Mouse (Mus musculus) lung, postnatal 14 days (tissue): Measurements from ENCODE around the gene Smtn.

Experiments
- DNase-seq: peaks from one replicate; pipeline ENCODE4 v3.0.0; 2021

The Smtn gene

GRCm38 (mm10) chr11:3540451-3541085, at the start of gene Smtn:
Gene Smtn, minus strand, starts transcription at chr11:3540612.
- DNase-seq: no peak

DNA sequence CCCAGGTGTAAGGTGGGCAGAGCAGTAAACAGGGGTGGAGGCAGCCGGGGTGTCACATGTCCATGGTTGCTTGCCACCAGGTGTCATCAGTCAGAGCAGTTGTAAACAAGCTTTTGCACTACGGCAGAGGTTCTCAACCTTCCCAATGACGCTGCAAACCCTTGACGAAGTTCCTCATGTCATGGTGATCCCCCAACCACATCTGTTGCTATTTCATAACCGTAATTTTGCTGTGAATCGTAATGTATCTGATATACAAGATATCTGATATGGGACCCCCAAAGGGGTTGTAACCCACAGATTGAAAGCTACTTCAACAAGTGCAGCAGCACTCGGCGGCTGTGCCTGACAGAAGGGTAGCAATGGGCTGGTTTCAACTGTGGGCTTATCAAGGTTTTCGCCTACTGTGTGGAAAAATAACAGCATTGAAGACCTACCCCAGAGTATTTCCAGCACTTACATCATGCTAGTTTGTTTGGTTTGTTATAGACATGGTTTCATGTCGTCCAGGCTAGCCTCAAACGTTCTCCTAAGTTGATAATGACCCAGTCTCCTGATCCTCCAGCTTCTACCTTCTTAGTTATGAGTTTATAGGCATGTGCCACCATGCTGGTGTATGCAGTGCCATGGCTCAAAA, 47.7 kb upstream of the Smtn start:
- DNase-seq: no peak

DNA sequence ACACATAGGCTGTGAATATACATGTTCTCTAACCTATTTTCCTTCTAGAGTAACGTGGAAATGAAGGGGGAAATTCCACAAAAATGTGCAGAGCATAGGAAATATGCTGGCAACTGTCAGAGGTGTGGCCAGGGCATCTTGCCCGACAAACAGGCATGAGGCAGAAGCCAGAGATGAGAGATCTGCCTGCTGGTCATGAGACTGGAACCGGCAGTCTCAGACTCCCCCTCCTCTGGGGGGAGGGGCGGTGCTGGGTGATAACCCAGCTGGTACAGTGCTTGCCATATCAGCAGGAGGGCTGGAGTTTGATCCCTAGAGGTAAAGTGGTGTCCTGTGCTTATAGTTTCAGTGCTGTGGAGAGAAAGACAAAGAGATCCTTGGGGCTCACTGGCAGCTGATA, 46.9 kb upstream of the Smtn start:
- DNase-seq: peak; percentile 19

DNA sequence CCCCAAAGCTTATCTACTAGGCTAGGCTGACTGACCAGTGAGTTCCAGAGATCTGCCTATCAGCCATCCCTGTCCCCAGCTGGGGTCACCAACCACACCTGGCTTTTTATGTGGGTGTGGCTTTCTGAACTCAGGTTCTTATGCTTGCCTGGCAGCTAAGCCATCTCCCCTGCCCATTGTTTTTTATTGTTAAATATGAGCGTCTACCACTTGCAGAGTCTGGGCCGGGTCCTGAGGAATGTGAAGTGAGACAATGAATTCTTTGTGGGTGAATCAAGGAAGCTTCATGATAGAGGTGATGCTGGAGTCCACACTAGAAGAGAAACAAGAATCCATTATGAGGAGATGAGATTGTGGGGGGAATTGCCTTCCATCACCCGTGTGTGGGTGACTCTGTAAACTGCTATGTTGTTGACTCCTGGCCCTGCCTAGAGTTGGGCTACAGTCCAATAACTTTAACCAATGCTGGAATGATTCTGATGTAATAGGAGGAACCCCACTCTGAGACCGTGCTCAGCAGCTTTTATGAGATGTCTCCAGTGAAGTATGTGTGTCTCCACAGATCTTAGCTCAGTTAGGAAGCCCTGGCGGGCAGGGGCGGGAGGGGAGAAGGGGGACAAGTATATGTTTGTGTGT, 45.7 kb upstream of the Smtn start:
- no peak for DNase-seq

GRCm38 (mm10) chr11:3583127-3583526, 42.7 kb upstream of the Smtn start:
- DNase-seq: no peak

- DNase-seq: no peak
Observed at GRCm38 (mm10) chr11:3581908-3582307, 41.5 kb upstream of the Smtn start.

- no peak for DNase-seq
Observed at GRCm38 (mm10) chr11:3580306-3581084, 40.1 kb upstream of the Smtn start.

DNA sequence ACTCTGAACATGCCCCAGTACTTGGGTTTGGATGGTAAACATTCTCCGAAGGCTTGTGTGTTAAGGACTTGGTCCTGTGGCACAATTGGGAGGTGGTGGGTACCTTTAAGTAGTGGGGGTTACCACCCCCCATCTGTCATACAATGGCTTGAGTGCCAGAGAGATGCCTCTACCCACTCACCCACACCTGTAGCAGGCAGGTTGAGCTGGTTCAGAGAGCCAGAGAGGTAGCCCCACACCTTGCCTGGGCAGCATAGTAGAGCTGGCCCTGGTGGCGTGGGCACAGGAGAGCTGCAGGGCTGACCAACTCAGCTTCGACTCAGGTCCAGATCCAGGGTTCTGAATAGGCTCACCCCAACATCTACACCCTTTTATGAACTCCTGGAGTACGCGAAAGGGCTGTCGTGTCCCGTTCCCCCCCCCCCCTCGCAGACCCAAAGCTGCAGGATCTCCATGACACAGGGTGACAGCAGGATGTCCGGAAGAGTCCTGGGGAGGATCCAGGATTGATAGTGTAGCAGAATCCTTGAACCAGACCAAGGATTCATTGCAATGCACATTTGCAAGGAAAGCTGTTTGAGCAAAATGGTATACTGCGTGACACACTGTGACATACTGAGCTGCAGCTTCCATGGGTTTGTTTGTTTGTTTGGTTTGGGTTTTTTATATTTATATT, 37.8 kb upstream of the Smtn start:
- DNase-seq: no peak

- peak; percentile 53 for DNase-seq
Observed at GRCm38 (mm10) chr11:3575238-3575637, 34.8 kb upstream of the Smtn start.

- DNase-seq: peak; percentile 80
Observed at GRCm38 (mm10) chr11:3573092-3573491, 32.7 kb upstream of the Smtn start.

DNA sequence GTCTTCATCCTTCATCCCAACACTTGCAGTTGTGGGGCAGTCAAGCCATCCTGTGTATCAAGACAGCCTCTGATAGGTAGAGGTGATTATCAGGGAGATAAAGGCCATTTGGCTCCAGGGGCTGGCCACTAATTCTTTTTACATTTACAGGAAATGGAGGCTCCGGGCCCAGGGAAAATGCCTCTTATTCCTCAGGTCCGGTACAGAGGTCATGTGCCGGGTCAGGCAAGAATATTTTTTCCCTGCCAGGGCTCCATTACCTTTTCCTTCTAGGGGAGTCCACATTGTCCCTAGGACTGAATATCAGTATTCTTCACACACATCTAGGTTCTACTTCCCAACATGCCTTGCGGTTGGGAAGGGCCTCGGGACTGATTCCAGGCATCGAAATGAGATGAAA, 31.8 kb upstream of the Smtn start:
- DNase-seq: no peak

DNA sequence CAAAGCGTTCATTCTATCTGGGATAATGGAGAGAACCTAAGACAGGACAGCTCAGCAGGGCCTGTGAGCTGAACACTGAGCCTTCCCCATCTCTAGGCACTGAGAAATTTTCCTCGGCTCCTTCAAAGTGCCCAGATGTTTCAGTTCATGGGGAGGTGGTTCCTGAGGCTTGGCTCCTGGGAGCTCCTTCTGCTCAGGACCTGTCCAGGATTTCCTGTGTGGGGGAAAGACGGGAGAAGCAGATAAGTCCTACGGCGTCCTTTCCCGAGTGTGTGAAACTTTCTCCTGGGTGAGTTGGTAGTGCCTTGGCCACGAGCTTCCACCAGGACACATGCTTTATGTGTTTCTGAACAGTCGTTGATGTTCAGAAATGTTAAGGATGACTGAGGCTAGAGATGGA, 29.9 kb upstream of the Smtn start:
- DNase-seq: no peak

DNA sequence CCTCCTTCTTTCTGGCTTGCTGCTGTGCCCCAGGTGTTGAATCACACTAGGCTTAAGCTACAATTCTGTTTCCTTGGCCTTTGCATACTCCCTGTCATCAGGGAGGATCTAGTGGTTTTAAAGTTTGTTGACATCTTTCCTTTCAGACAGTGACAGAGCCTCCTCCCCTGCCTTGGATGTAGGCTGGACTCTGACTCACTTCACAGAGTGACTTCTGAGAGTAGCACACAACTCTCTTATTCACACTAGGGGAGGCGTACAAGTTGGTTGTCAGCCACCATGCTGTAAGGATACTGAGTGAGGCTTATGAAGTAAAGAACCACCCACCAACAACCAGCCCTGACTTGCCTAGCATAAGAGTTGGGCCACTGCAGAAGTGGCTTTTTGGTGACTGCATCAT, 27.5 kb upstream of the Smtn start:
- DNase-seq: no peak

DNA sequence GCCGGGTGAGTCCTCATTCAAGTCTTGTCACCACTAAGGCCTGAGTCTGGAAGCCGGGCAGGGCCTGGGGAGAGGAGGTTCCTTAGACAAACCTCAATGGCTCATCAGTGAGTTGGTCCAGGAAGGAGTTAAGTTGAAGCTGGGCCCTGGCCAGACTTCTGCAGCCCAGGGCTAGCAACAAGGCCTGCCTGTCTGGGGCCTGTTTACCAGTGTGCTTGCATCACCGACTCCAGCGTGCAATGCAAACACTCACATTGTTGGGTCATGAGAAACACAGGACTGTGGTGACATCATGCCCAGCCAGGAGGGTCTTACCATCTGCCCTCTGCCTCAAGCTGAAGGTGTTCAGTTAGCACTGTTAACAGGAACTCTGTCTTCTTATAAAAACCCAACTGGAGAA, 25.6 kb upstream of the Smtn start:
- peak; percentile 40 for DNase-seq

DNA sequence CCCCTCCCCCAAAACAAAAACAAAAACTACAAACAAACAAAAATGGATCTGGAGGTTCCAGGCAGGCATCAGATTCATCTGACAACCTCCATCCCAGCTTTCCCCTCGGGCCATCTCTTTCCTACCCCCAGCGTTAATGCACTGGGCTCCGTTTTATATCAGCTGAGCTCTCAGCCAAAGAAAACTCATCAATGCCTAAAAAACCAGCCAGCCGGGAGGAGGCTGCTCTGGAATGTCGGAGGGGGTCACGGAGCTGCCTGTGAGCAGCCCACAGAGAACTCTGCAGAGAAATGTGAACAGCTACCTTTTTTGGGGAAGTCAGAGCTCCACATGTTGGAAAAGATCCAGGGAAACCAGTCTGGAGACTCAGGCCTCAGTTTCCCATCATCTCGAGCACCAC, 24.0 kb upstream of the Smtn start:
- DNase-seq: no peak

GRCm38 (mm10) chr11:3563853-3564252, 23.4 kb upstream of the Smtn start:
- DNase-seq: no peak

GRCm38 (mm10) chr11:3560202-3560601, 19.8 kb upstream of the Smtn start:
- DNase-seq: peak; percentile 39

- no peak for DNase-seq
Observed at GRCm38 (mm10) chr11:3557852-3558251, 17.4 kb upstream of the Smtn start.

DNA sequence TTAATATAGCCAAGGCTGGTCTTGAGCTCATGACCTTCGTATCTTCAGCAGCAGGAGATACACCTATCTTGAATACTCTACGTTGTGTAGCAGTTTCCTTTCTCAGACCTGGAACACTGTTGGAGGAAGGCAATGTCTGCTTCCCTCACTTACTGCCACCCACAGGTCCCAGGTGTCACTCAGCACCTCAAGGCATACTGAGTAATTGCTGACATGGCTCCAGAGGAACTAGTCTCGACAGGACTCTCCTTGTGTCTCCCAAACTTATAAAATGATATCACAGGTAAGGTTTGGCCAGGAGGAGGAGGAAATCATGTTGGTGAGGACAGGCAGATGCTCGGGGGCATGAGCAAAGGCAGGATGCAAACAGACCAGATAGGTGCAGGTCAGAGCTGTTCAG, 14.6 kb upstream of the Smtn start:
- no peak for DNase-seq

DNA sequence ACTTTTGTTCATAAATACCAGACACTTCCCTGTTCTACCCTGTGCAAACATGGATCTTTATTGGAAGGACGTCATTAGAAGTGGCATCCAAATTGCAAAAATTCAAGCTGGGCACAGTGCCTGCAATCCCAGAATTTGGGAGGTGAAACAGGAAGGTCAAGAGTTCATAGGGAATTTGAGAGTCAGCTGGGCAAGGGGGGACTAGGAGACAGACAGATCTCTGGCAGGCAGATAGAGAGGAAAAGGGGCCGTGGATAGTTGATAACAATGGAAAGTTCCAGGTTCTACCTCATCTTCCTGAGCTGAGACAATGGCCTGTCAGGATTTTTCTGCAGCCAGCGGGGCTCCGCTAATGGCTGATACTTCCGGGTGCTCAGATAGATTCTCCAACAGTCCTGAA, 9.4 kb upstream of the Smtn start:
- no peak for DNase-seq

GRCm38 (mm10) chr11:3548564-3549295, 8.3 kb upstream of the Smtn start:
- no peak for DNase-seq

GRCm38 (mm10) chr11:3547969-3548368, 7.6 kb upstream of the Smtn start:
- no peak for DNase-seq
